Mouse (Mus musculus): ENCODE measurements around the gene Filip1l. TPM values are rescaled to one million over a fixed set of nuclear protein-coding genes. Genes with fewer than 3 reads are reported as not detected.

Filip1l gene
- polyA plus RNA-seq, 1 experiment from 2014 or later = 35.3 TPM

- peaks cover 2% of the 10 kb centered on the region; the same call in 1 of the 2 replicates for H3K4me1 ChIP-seq (replicated peaks; ENCODE audit: control insufficient read depth, insufficient read depth)
- H3K27ac ChIP-seq (replicated peaks) = peak overlapping the region; percentile 97
- 1% methylated on average over 64 of the region's 64 CpGs for WGBS
- ATAC-seq (ENCODE audit: low FRiP score, low TSS enrichment) = peak; percentile 96
- no peaks in the 10 kb centered on the region for H3K36me3 ChIP-seq (ENCODE audit: control insufficient read depth, insufficient read depth, low read length)
- H3K4me3 ChIP-seq (ENCODE audit: low read depth, low read length) = peak overlapping the region; percentile 86
- no peaks in the 10 kb centered on the region for H3K9me3 ChIP-seq (ENCODE audit: control insufficient read depth, low read length)
- no peaks in the 10 kb centered on the region for H3K27me3 ChIP-seq (ENCODE audit: control insufficient read depth, insufficient read depth, low read length)
- peak overlapping the region; percentile 99 for H3K9ac ChIP-seq (ENCODE audit: low read length)
- peak overlapping the region; percentile 79 for H3K4me2 ChIP-seq (replicated peaks; ENCODE audit: low read depth)
- no peak for TF ChIP-seq EP300 (optimal IDR thresholded peaks at IDR 0.05)
- peak; percentile 85 for DNase-seq (ENCODE audit: low spot score)
Observed at GRCm38 (mm10) chr16:57549061-57550037, 196.5 kb downstream of the Filip1l start.

DNA sequence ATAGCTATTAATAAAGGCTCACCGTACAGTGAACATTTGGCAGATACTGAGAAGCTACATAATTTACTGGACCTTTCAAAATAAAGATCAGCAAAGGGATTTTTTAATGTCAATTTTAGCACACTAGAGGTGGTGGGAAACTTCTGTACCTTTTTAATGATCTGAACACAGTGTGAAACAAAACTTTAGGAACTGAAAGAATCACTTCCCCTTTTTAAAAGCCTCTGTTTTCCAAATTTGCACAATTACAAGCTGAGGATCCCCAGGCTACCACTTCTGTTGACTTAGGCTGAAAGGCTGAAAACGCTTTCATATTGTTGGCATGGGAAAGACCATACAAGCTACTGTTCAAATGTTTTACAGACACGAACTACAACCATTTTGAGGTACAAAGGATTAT is 197.2 kb downstream of the Filip1l start:
- DNase-seq (ENCODE audit: low spot score) (no peak), ATAC-seq (ENCODE audit: low FRiP score, low TSS enrichment) (no peak)
- H3K4me3 ChIP-seq (ENCODE audit: low read depth, low read length) = peak overlapping the region; percentile 86
- peak overlapping the region; percentile 99 for H3K9ac ChIP-seq (ENCODE audit: low read length)
- no peaks in the 10 kb centered on the region for H3K36me3 ChIP-seq (ENCODE audit: control insufficient read depth, insufficient read depth, low read length)
- peak overlapping the region; percentile 79 for H3K4me2 ChIP-seq (replicated peaks; ENCODE audit: low read depth)
- 14% methylated on average over 3 of the region's 3 CpGs for WGBS
- TF ChIP-seq CTCF (IDR thresholded peaks at IDR 0.05; ENCODE audit: low read depth) = no peak
- no peak for TF ChIP-seq EP300 (optimal IDR thresholded peaks at IDR 0.05)
- H3K27me3 ChIP-seq (ENCODE audit: control insufficient read depth, insufficient read depth, low read length) = no peaks in the 10 kb centered on the region
- peak overlapping the region; percentile 97 for H3K27ac ChIP-seq (replicated peaks)
- peaks cover 2% of the 10 kb centered on the region; the same call in 1 of the 2 replicates for H3K4me1 ChIP-seq (replicated peaks; ENCODE audit: control insufficient read depth, insufficient read depth)
- no peaks in the 10 kb centered on the region for H3K9me3 ChIP-seq (ENCODE audit: control insufficient read depth, low read length)

GRCm38 (mm10) chr16:57550817-57551216 is 197.9 kb downstream of the Filip1l start:
- ATAC-seq (ENCODE audit: low FRiP score, low TSS enrichment) (no peak), DNase-seq (ENCODE audit: low spot score) (no peak)
- Histone ChIP-seq H3K4me2 (replicated peaks; ENCODE audit: low read depth) (peak overlapping the region; percentile 52), H3K9ac (ENCODE audit: low read length) (peak overlapping the region; percentile 5; the same call in 1 of the 2 replicates), H3K9me3 (ENCODE audit: control insufficient read depth, low read length) (no peaks in the 10 kb centered on the region), H3K4me3 (ENCODE audit: low read depth, low read length) (peak overlapping the region; percentile 27), H3K27me3 (ENCODE audit: control insufficient read depth, insufficient read depth, low read length) (no peaks in the 10 kb centered on the region), H3K27ac (replicated peaks) (peak overlapping the region; percentile 3), H3K36me3 (ENCODE audit: control insufficient read depth, insufficient read depth, low read length) (no peaks in the 10 kb centered on the region), H3K4me1 (replicated peaks; ENCODE audit: control insufficient read depth, insufficient read depth) (peaks cover 5% of the 10 kb centered on the region; the same call in 1 of the 2 replicates)
- TF ChIP-seq EP300 (optimal IDR thresholded peaks at IDR 0.05) = no peak
- no peak for TF ChIP-seq CTCF (IDR thresholded peaks at IDR 0.05; ENCODE audit: low read depth)
- WGBS = 17% methylated on average over 2 of the region's 2 CpGs

GRCm38 (mm10) chr16:57551617-57552016 is 198.7 kb downstream of the Filip1l start:
- ATAC-seq (ENCODE audit: low FRiP score, low TSS enrichment) = no peak
- H3K9ac ChIP-seq (ENCODE audit: low read length) = peak overlapping the region; percentile 5

GRCm38 (mm10) chr16:57552709-57553108 is 199.8 kb downstream of the Filip1l start:
- peaks cover 5% of the 10 kb centered on the region for H3K4me1 ChIP-seq (replicated peaks; ENCODE audit: control insufficient read depth, insufficient read depth)
- 81% methylated on average over 5 of the region's 5 CpGs for WGBS
- no peak overlapping the region for H3K9ac ChIP-seq (ENCODE audit: low read length)
- H3K4me3 ChIP-seq (ENCODE audit: low read depth, low read length) = peak overlapping the region; percentile 27; the same call in 1 of the 2 replicates
- no peak overlapping the region for H3K27ac ChIP-seq (replicated peaks)
- peak overlapping the region; percentile 52 for H3K4me2 ChIP-seq (replicated peaks; ENCODE audit: low read depth)
- ATAC-seq (ENCODE audit: low FRiP score, low TSS enrichment) (no peak), DNase-seq (ENCODE audit: low spot score) (no peak)
- TF ChIP-seq EP300 (optimal IDR thresholded peaks at IDR 0.05) = no peak
- no peak for TF ChIP-seq CTCF (IDR thresholded peaks at IDR 0.05; ENCODE audit: low read depth)
- no peaks in the 10 kb centered on the region for H3K36me3 ChIP-seq (ENCODE audit: control insufficient read depth, insufficient read depth, low read length)
- no peaks in the 10 kb centered on the region for H3K9me3 ChIP-seq (ENCODE audit: control insufficient read depth, low read length)
- no peaks in the 10 kb centered on the region for H3K27me3 ChIP-seq (ENCODE audit: control insufficient read depth, insufficient read depth, low read length)

More at GRCm38 (mm10) chr16:57551617-57552016, 198.7 kb downstream of the Filip1l start:
- Histone ChIP-seq H3K27ac (replicated peaks) (no peak overlapping the region; the same call in 1 of the 2 replicates), H3K4me3 (ENCODE audit: low read depth, low read length) (peak overlapping the region; percentile 27), H3K4me2 (replicated peaks; ENCODE audit: low read depth) (peak overlapping the region; percentile 52), H3K36me3 (ENCODE audit: control insufficient read depth, insufficient read depth, low read length) (no peaks in the 10 kb centered on the region), H3K9me3 (ENCODE audit: control insufficient read depth, low read length) (no peaks in the 10 kb centered on the region), H3K4me1 (replicated peaks; ENCODE audit: control insufficient read depth, insufficient read depth) (peaks cover 5% of the 10 kb centered on the region), H3K27me3 (ENCODE audit: control insufficient read depth, insufficient read depth, low read length) (no peaks in the 10 kb centered on the region)
- DNase-seq (ENCODE audit: low spot score) = no peak
- WGBS = 44% methylated on average over 2 of the region's 2 CpGs
- TF ChIP-seq CTCF (IDR thresholded peaks at IDR 0.05; ENCODE audit: low read depth) (peak; percentile 55), EP300 (optimal IDR thresholded peaks at IDR 0.05) (no peak)

DNA sequence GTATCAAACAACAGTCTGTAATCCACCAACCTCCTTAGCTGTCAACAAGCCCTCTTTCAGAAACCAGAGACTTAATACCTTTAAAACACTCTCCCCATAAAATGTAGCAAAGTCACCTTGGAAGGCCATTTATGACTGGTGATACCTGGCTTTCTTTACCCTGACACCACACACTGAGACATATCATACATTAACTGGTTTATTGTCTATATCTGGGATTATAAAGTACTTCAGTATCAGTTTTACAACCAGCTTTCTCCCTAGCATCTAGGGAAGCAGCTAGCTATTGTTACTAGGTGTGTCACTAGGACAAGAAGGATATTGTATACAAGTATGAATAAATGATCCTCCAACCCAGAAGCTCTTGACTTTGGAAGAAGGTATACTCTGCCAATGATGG is 200.3 kb downstream of the Filip1l start:
- Histone ChIP-seq H3K4me2 (replicated peaks; ENCODE audit: low read depth) (peak overlapping the region; percentile 2; the same call in 1 of the 2 replicates), H3K9me3 (ENCODE audit: control insufficient read depth, low read length) (no peaks in the 10 kb centered on the region), H3K4me3 (ENCODE audit: low read depth, low read length) (no peak overlapping the region), H3K27ac (replicated peaks) (no peak overlapping the region), H3K4me1 (replicated peaks; ENCODE audit: control insufficient read depth, insufficient read depth) (peaks cover 5% of the 10 kb centered on the region), H3K27me3 (ENCODE audit: control insufficient read depth, insufficient read depth, low read length) (no peaks in the 10 kb centered on the region), H3K36me3 (ENCODE audit: control insufficient read depth, insufficient read depth, low read length) (no peaks in the 10 kb centered on the region), H3K9ac (ENCODE audit: low read length) (no peak overlapping the region)
- ATAC-seq (ENCODE audit: low FRiP score, low TSS enrichment) (no peak), DNase-seq (ENCODE audit: low spot score) (no peak)
- TF ChIP-seq CTCF (IDR thresholded peaks at IDR 0.05; ENCODE audit: low read depth) (no peak), EP300 (optimal IDR thresholded peaks at IDR 0.05) (no peak)
